Mouse (Mus musculus): ENCODE measurements around the gene Gm28048. TPM values are rescaled to one million over a fixed set of nuclear protein-coding genes. Genes with fewer than 3 reads are reported as not detected.

Gene Gm28048
- total and polyA plus RNA-seq, 2 experiments: 13.0 TPM; not detected in 1

DNA sequence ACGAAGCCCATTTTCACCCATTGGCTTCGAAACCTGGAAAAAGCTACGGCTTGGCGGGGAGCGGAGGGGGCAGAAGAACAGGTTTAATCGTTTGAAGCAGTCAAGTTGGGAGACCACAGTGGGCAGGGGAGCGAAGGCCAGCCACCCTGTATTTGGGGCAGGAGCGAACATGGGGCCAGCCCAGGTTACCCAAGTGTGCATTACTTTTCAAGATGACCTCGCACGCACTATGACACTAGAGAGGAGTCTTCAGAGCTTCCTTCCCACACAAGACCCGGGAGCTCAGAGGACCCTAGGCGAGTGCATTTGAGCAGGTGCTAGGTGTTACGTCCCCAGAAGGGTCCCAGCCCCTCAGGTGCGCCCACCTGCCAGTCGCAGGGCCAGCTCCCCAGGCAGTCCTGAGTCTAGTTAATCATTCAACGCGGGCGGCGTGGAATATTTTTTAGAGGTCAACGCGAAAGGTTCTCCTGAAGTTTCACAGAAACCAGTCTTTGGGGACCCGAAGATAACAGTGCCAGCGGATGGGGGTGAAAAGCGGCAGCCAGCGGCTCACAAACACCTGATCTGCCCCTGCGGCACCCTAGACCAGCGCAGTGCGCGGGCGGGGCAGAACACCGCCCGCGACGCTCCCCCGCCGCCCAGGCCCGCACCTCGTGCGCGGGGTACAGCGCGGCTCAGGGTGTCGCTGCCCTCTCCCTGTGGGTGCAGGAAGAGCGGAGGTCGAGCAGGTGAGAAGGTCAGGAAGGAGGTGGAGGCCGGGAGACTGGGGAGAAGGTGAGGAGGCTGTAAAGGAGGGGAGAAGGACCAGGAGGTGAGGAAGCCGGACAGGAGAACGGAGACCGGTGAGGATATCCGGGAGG is 123.2 kb downstream of the Gm28048 start:
- WGBS: 2% methylated on average over 50 of the region's 50 CpGs
- Histone ChIP-seq H3K9ac (ENCODE audit: low read depth, low read length) (peak overlapping the region; percentile 99), H3K4me1 (ENCODE audit: control insufficient read depth, insufficient read depth, low read length) (peaks cover 12% of the 10 kb centered on the region), H3K79me2 (ENCODE audit: control insufficient read depth, insufficient read depth, low read length) (peaks cover 31% of the 10 kb centered on the region), H3K27me3 (ENCODE audit: control insufficient read depth, insufficient read depth, low read length) (no peaks in the 10 kb centered on the region), H3K4me3 (ENCODE audit: insufficient read depth, low read depth, low read length) (peak overlapping the region; percentile 96), H3K27ac (replicated peaks; ENCODE audit: insufficient read depth, low read depth, low read length) (peak overlapping the region; percentile 99), H3K36me3 (ENCODE audit: control insufficient read depth, insufficient read depth, low read length) (no peaks in the 10 kb centered on the region)
- TF ChIP-seq POLR2A (IDR thresholded peaks at IDR 0.05; ENCODE audit: extremely low read depth, insufficient read depth, low read length) (0 out of 2 replicates have a peak, but pooled peaks have one; percentile 8), CTCF (IDR thresholded peaks at IDR 0.05; ENCODE audit: low read depth, low read length) (no peak)
- peak; percentile 75 for DNase-seq (ENCODE audit: extremely low read depth, low read depth, low spot score)

DNA sequence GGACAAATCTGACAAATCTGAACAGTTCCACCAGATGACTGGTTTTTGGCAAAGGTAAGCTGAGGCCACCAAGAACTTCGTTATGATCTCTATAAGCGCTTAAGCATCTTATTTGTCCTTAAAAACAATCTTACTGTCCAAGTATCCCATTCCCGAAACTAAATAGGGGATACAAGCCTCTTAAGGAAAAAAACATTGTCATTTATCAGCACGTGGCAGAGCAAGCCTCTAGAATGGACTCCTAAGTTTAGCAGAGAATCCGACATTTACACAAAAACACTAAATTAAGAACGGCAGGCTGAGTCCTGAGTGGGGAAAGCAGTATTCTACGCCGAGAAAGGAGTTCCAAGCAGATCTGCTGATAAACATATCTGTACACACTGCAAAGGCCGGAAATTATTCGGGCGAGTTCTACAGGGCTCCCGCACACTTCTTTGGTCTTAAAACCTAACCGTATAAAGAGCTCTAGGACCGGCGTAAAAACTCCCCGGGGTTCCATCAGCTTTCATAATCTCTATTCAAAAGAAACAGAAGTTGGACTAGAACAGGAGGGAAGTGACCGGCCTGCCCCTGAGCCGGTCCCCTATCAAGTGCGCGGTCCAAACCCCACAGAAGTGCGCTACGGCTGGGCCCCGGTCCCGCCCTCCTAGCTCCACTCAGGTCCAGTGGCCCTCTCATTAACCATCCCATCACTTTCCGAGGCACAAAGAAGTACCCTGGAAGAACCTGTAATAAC is 124.0 kb downstream of the Gm28048 start:
- no peak for TF ChIP-seq CTCF (IDR thresholded peaks at IDR 0.05; ENCODE audit: low read depth, low read length)
- TF ChIP-seq POLR2A (IDR thresholded peaks at IDR 0.05; ENCODE audit: extremely low read depth, insufficient read depth, low read length): no peak
- peak overlapping the region; percentile 99 for H3K27ac ChIP-seq (replicated peaks; ENCODE audit: insufficient read depth, low read depth, low read length)
- peak; percentile 53 for DNase-seq (ENCODE audit: extremely low read depth, low read depth, low spot score)

DNA sequence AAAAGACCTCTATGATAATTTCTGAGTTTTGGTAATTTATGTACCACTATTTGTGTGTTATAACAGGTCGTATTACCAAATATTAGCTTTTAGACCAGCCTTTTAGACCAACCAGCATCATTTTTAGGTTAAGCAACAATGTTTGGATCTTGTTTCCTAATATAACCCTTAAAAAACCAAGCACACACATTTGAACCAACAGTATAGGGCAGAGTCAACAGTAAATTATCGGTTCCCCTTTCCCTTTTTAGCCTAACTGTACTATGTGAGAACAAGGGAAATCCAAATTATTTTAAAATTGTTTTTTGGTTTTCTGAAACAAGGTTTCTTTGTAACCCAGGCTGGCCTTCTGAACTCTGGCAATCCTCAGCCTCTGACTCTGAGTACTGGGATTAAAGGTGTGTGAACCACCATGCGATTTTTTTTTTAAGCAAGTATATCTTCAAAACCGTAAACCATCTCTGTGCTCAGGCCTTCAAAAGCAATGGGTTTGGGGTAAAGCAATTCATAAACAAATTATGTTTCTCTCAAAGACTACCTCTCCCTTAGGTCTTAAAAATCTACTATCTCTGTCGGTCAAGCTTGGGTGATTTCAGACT is 124.7 kb downstream of the Gm28048 start:
- 25% methylated on average over 5 of the region's 5 CpGs for WGBS
- Histone ChIP-seq H3K4me3 (ENCODE audit: insufficient read depth, low read depth, low read length) (no peak overlapping the region), H3K27ac (replicated peaks; ENCODE audit: insufficient read depth, low read depth, low read length) (peak overlapping the region; percentile 99; the same call in 1 of the 2 replicates)

More for the DNA sequence above, 124.0 kb downstream of the Gm28048 start:
- Histone ChIP-seq H3K27me3 (ENCODE audit: control insufficient read depth, insufficient read depth, low read length) (no peaks in the 10 kb centered on the region), H3K9ac (ENCODE audit: low read depth, low read length) (peak overlapping the region; percentile 99), H3K79me2 (ENCODE audit: control insufficient read depth, insufficient read depth, low read length) (peaks cover 39% of the 10 kb centered on the region), H3K36me3 (ENCODE audit: control insufficient read depth, insufficient read depth, low read length) (no peaks in the 10 kb centered on the region), H3K4me1 (ENCODE audit: control insufficient read depth, insufficient read depth, low read length) (peaks cover 15% of the 10 kb centered on the region), H3K4me3 (ENCODE audit: insufficient read depth, low read depth, low read length) (peak overlapping the region; percentile 96)
- 9% methylated on average over 25 of the region's 25 CpGs for WGBS

DNA sequence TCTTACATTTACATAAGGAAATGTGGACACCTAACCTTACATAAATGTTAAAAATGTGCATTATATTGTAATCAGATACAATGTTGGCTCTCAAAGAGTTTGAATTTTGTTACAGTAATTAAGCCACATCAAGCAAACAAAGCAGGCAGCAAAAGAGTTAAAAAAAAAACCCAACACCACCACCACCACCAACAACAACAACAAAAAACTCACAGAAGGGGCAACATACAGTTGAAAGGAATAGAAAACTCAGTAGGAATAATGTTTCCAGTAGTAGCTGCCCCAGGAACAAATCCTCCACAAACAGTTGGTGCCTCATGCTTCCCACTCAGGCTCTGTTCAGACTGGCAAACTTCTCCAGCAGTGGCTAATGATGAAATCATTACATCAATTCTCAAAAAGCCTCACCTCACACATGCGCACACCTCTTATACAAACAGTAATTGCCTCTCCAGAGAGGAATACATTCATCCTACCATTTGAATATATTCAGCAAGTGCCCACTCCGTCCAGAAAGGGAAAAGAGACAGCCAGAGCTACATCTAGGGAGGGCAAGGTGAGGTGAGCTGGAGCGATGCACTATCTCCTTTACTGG is 125.4 kb downstream of the Gm28048 start:
- WGBS: 30% methylated on average over 3 of the region's 3 CpGs
- H3K4me3 ChIP-seq (ENCODE audit: insufficient read depth, low read depth, low read length): no peak overlapping the region
- peak; percentile 62 for DNase-seq (ENCODE audit: extremely low read depth, low read depth, low spot score)
- H3K27me3 ChIP-seq (ENCODE audit: control insufficient read depth, insufficient read depth, low read length): no peaks in the 10 kb centered on the region
- no peaks in the 10 kb centered on the region for H3K36me3 ChIP-seq (ENCODE audit: control insufficient read depth, insufficient read depth, low read length)
- H3K4me1 ChIP-seq (ENCODE audit: control insufficient read depth, insufficient read depth, low read length): peaks cover 17% of the 10 kb centered on the region
- H3K79me2 ChIP-seq (ENCODE audit: control insufficient read depth, insufficient read depth, low read length): peaks cover 47% of the 10 kb centered on the region
- H3K27ac ChIP-seq (replicated peaks; ENCODE audit: insufficient read depth, low read depth, low read length): peak overlapping the region; percentile 17; the same call in 1 of the 2 replicates
- no peak for TF ChIP-seq POLR2A (IDR thresholded peaks at IDR 0.05; ENCODE audit: extremely low read depth, insufficient read depth, low read length)
- TF ChIP-seq CTCF (IDR thresholded peaks at IDR 0.05; ENCODE audit: low read depth, low read length): no peak
- H3K9ac ChIP-seq (ENCODE audit: low read depth, low read length): no peak overlapping the region

More for the DNA sequence above, 124.7 kb downstream of the Gm28048 start:
- Histone ChIP-seq H3K79me2 (ENCODE audit: control insufficient read depth, insufficient read depth, low read length) (peaks cover 45% of the 10 kb centered on the region), H3K4me1 (ENCODE audit: control insufficient read depth, insufficient read depth, low read length) (peaks cover 15% of the 10 kb centered on the region), H3K36me3 (ENCODE audit: control insufficient read depth, insufficient read depth, low read length) (no peaks in the 10 kb centered on the region), H3K9ac (ENCODE audit: low read depth, low read length) (no peak overlapping the region), H3K27me3 (ENCODE audit: control insufficient read depth, insufficient read depth, low read length) (no peaks in the 10 kb centered on the region)
- DNase-seq (ENCODE audit: extremely low read depth, low read depth, low spot score): peak; percentile 52
- no peak for TF ChIP-seq POLR2A (IDR thresholded peaks at IDR 0.05; ENCODE audit: extremely low read depth, insufficient read depth, low read length)
- TF ChIP-seq CTCF (IDR thresholded peaks at IDR 0.05; ENCODE audit: low read depth, low read length): no peak

DNA sequence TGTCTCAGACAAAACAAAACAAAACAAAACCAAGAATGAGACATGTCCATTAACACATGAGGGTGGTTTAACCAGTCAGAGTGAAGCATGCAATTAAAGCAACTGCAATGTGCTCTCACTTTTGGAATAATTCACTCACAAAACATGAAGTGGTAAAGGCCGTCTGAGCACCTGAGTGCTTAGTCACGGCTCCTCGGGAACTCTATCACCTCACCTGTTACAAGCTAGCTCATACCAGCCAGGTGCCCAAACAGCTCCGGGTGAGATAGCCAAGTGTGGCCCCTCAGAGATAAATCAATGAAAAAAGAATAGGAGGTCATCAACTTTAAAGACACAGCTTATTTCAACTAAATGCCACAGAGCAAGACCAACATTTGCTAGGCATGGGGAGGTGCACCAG is 127.3 kb downstream of the Gm28048 start:
- H3K79me2 ChIP-seq (ENCODE audit: control insufficient read depth, insufficient read depth, low read length): peaks cover 58% of the 10 kb centered on the region
- no peak overlapping the region for H3K4me3 ChIP-seq (ENCODE audit: insufficient read depth, low read depth, low read length)
- 67% methylated on average over 4 of the region's 4 CpGs for WGBS
- TF ChIP-seq POLR2A (IDR thresholded peaks at IDR 0.05; ENCODE audit: extremely low read depth, insufficient read depth, low read length): no peak
- no peak for TF ChIP-seq CTCF (IDR thresholded peaks at IDR 0.05; ENCODE audit: low read depth, low read length)
- H3K4me1 ChIP-seq (ENCODE audit: control insufficient read depth, insufficient read depth, low read length): peaks cover 31% of the 10 kb centered on the region
- no peaks in the 10 kb centered on the region for H3K27me3 ChIP-seq (ENCODE audit: control insufficient read depth, insufficient read depth, low read length)
- no peak for DNase-seq (ENCODE audit: extremely low read depth, low read depth, low spot score)
- H3K27ac ChIP-seq (replicated peaks; ENCODE audit: insufficient read depth, low read depth, low read length): no peak overlapping the region
- no peak overlapping the region for H3K9ac ChIP-seq (ENCODE audit: low read depth, low read length)
- no peaks in the 10 kb centered on the region for H3K36me3 ChIP-seq (ENCODE audit: control insufficient read depth, insufficient read depth, low read length)
